Mouse (Mus musculus): ENCODE data around the gene Hc.

Gene Hc

DNA sequence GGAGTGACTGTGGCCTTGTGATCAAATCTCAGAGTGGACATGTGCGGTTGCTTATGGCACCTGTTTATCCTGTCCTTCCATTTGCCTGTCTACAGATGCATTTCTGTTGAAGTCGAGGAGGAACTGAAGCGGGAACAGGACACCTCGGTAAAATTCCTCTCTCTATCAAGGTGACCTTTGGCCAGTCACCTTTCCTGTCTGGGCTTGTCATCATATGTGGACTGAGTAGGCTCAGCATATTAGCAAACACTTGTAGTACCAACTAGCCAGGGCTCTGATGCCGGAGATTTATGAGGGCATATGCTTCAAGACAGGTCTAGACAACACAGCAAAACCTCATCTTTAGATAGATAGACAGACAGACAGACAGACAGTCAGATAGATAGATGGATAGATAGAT, 982 bp downstream of the Hc start:
- in situ Hi-C loops (cut with MboI; ENCODE audit: low sequenced_read_pairs) = no loop called here

GRCm38 (mm10) chr2:35058325-35058724, 2.9 kb downstream of the Hc start:
- in situ Hi-C loops (cut with MboI; ENCODE audit: low sequenced_read_pairs) = loop anchor here (10.0 kb wide), 1 partner anchor 46 kb away; the partner anchor contains the start of genes AI182371 and Cntrl

DNA sequence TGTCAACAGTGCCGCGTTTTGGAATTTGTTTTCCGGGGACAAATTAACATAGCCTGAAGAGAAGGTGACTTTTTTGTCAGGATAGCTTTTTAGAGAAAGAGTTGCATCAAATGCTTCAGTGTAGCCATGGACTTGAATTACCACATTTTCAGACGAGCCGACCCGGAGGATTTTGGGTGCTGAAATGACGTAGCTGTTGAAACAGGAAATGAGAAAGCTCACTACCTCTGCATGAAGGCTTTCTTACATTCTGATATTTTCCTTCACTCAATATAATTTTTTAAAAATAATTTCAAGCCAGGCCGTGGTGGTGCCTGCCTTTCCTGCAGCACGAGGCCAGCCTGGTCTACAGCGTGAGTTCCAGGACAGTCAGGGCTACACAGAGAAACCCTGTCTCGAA, 4.0 kb downstream of the Hc start:
- in situ Hi-C loops (cut with MboI; ENCODE audit: low sequenced_read_pairs) = loop anchor here (10.0 kb wide), 1 partner anchor 48 kb away; the partner anchor contains the start of genes AI182371 and Cntrl

- in situ Hi-C loops (cut with MboI; ENCODE audit: low sequenced_read_pairs) = no loop called here
Observed at GRCm38 (mm10) chr2:35048851-35049250, 12.4 kb downstream of the Hc start.

DNA sequence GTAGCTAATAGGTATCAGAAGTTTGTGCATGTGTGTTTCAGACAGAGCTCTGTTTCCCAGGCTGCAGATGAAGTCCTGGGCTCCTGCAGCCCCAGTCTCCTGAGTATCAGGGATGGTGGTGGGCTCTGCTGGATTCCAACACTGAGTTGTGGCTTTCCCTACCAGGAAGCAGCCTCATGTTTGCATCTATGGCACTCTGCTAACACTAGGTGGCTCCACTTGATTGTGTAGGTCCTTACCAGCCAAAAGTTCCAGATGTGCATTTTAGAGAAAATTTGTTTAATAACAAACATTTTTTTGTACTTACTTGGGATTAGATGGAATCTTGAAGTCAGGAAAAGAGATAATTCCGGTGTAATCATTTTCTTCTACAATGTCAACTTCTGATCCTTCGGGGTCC, 16.3 kb downstream of the Hc start:
- in situ Hi-C loops (cut with MboI; ENCODE audit: low sequenced_read_pairs) = no loop called here

GRCm38 (mm10) chr2:35038580-35039375, 22.5 kb downstream of the Hc start:
- in situ Hi-C loops (cut with MboI; ENCODE audit: low sequenced_read_pairs) = no loop called here

GRCm38 (mm10) chr2:35024646-35025154, 36.5 kb downstream of the Hc start:
- in situ Hi-C loops (cut with MboI; ENCODE audit: low sequenced_read_pairs) = no loop called here

DNA sequence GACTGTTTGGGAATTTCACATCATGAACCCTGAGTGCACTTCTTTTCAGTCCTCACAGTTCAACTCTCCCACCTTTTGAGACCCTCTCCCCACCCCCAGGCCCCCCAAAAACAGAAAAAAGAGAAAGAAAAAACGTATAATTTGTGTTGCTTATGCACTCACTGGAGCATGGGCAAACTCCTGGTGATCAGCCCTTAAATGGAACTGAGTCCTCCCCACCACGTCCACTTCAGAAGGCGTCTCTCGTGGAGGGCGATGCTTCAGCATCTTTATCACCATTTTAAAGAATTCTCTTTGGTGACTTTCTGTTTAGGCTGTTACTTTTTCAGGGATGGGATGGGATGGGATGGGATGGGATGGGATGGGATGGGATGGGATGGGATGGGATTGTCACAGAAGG, 39.4 kb downstream of the Hc start:
- in situ Hi-C loops (cut with MboI; ENCODE audit: low sequenced_read_pairs) = no loop called here

- in situ Hi-C loops (cut with MboI; ENCODE audit: low sequenced_read_pairs) = no loop called here
Observed at GRCm38 (mm10) chr2:35015861-35016260, 45.4 kb downstream of the Hc start.

- in situ Hi-C loops (cut with MboI; ENCODE audit: low sequenced_read_pairs) = no loop called here
Observed at GRCm38 (mm10) chr2:35011649-35012048, 49.6 kb downstream of the Hc start.

- in situ Hi-C loops (cut with MboI; ENCODE audit: low sequenced_read_pairs) = no loop called here
Observed at GRCm38 (mm10) chr2:34998956-34999355, 62.3 kb downstream of the Hc start.

DNA sequence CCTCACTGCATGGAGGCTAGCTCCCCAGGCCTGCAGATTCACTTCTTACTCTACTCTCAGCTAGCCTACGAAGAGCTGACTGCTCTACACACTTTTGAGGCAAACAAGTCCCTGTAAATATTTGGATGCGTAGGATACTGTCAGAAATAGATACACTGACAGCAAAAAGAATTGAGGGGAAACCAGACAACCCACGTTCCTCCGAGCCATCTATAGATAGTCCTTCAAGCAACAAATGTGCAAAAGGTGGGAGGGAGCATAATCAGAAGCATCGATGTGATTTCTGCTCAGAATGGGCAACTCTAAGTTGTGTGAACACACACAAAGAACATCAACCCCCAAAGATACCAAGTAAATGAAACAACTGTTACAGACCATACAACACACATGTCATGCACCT, 64.7 kb downstream of the Hc start:
- in situ Hi-C loops (cut with MboI; ENCODE audit: low sequenced_read_pairs) = no loop called here

- in situ Hi-C loops (cut with MboI; ENCODE audit: low sequenced_read_pairs) = no loop called here
Observed at GRCm38 (mm10) chr2:34993696-34994356, 67.4 kb downstream of the Hc start.

DNA sequence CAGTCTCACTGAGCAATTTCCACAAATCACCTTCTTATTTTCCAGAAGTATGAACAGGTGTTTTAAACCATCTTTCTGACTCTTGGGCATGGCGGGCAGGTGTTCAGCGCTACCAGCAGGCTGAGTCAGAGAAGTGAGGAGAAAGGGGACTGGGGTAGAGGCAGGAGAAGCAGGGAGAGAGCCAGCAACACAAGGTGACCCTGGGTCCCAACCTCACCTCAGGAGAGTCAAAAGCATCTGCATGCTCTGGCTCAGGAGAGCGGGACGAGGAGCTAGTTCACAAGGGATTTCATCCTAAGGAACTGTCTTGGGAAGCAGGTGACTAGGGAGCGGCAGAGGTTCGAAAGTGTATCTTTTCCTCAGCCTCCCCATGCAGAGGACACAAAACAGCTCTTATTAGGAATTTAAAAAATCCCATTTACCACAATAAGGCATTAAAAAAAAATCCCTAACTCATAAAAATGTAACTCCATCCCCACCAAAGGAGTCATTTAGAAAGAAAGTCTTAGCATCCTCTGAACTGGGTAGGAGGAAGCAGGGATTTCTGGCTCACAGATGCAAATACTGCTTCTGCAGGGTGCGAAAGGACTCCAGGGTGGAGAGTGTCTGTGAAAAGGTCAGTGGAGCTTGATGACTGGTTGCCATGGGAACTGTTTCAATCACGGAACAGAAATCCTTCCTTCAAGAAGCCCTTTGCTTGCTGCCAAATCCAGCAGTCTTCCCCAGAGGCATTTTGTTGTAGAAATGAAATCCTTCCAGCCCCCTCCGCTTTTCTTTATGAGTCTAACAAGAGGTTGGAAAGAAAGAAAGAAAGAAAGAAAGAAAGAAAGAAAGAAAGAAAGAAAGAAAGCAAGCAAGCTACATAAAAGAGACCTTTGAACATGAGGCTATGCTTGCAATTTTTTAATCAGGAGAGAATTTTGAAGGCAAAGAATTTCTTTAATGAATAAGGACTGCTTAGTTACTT, 68.2 kb downstream of the Hc start:
- in situ Hi-C loops (cut with MboI; ENCODE audit: low sequenced_read_pairs) = no loop called here

DNA sequence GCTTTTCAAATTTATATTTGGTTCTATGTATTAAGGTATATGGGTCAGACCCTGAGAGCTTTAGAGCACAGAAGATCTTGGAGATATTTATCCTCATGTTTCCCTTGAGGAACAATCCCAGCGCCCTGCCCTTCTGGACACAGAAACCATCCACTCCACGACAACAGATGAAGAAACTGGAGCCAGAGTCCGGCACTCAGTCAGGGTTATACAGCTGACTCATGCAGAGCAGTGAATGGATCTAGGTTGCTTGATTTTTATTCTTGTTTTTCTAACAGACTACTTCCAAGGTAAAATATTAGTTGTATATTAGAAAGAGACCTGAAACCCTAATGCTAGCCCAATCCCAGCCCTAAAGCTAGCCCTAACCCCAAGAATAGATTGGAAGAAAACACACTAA, 69.3 kb downstream of the Hc start:
- in situ Hi-C loops (cut with MboI; ENCODE audit: low sequenced_read_pairs) = no loop called here

GRCm38 (mm10) chr2:34989749-34990148, 71.5 kb downstream of the Hc start:
- in situ Hi-C loops (cut with MboI; ENCODE audit: low sequenced_read_pairs) = no loop called here

DNA sequence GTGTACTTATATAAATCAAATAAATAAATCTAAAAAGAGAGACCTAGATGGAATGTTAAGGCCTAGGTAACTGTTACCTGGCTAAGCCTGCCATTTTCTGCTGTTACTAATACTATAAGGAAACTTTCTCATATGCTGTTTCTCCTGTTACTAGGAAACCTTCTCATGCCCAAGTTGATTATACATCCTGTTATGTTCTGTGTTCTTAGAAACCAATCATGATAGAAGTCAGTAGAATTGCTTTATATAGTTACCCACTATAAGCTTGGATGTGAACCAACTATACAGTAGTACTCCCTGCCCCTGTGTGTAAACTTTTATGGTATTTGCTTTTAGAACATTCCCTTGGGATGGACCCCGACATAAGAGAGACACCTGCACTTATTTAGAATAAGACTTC, 73.6 kb downstream of the Hc start:
- in situ Hi-C loops (cut with MboI; ENCODE audit: low sequenced_read_pairs) = no loop called here

GRCm38 (mm10) chr2:34984885-34985284, 76.4 kb downstream of the Hc start:
- in situ Hi-C loops (cut with MboI; ENCODE audit: low sequenced_read_pairs) = no loop called here

DNA sequence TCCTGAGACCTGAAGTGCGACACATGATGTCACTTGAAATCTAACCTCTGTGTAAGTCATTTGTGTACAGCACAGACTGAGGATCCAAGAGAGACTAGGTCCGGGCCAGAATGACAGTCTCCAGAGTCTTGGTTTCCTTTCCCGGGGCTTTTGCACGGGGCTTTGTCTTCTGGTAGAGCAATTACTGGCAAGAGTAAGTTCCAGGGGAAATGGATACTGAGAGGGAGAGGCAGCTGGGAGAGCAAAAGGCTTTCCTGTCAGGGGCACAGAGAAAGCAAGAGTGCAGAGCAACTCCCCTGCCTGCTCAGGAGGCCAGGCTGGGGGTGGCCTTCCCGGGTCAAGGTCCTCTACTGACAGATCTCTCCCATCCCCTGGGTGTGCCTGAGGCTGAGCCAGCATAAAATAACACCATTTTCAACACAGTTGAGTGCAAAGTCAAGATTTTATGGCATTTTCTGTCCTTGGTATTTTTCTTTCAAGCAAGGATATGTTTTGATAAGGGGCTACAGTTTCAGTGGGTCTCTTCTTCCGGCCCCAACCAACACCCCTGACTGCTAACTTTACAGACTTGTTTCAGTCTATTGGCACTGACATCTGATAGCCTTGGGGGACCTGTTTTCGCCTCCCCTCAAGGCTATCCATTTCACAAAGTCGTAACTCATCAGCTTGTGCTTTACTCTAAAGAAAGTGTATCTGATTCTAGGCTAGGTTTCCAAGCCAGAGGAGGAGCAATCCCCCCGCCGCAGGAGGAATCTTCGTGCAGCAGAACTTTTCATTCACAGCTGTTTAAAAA, 78.1 kb downstream of the Hc start:
- in situ Hi-C loops (cut with MboI; ENCODE audit: low sequenced_read_pairs) = no loop called here

DNA sequence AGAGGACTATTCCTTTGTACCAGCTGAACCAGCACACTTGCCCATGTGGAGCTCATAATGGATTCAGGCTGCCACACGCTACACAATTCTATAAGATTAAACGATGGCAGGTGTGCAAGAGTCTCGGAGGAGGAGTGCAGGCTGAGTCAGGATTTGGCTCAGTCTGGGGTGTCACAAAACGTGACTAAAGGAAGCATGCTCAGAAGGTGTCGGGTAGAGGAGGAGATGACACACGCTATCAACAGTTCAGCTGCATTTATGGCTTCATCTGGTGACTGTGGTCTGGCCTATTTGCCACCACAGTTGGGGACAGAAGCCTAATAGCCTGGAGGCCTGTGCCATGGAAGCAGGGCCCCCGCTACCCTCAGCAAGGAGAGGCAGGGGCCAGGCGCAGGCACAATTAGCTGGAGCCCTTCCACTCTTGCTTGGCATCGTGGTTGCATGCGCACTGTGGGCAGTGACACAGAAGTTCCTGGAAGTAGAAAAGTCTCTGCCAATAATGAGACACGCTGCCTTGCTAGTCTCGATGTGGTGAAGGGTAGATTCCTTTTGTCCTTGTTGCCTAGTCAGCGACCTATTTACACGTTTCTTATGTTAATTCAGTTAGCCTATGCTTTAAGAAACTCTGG, 79.0 kb downstream of the Hc start:
- in situ Hi-C loops (cut with MboI; ENCODE audit: low sequenced_read_pairs) = no loop called here
